Mouse (Mus musculus) forebrain, embryonic 16.5 days (tissue): ENCODE data around the gene Lrrc30. TPM values are rescaled to one million over a fixed set of nuclear protein-coding genes. Genes with fewer than 3 reads are reported as not detected.

Experiments used
- ATAC-seq: fragments of 200-750 bp; cut with Nextera tagmentation; 2 replicates; pipeline ENCODE4 v1.8.0; 2017; ENCODE audit warnings: mild to moderate bottlenecking, moderate library complexity
- H3K27ac ChIP-seq: fragments of 300-500 bp; sonication (generic); 2 replicates; pipeline ENCODE4 v1.5.1; 2014; ENCODE audit warnings: low read length, control low read depth
- H3K27me3 ChIP-seq: fragments of 300-500 bp; sonication (generic); replicated peaks from 2 replicates; pipeline ENCODE4 v1.6.1; 2014; ENCODE audit warnings: low read length; ENCODE audit not compliant: control insufficient read depth, insufficient read depth
- H3K36me3 ChIP-seq: fragments of 300-500 bp; sonication (generic); 2 replicates; pipeline ENCODE4 v1.6.1; 2014; ENCODE audit not compliant: control insufficient read depth, insufficient read depth
- H3K4me1 ChIP-seq: fragments of 300-500 bp; sonication (generic); replicated peaks from 2 replicates; pipeline ENCODE4 v1.6.1; 2014; ENCODE audit warnings: low read length; ENCODE audit not compliant: control insufficient read depth, insufficient read depth
- H3K4me2 ChIP-seq: fragments of 300-500 bp; sonication (generic); 2 replicates; pipeline ENCODE4 v1.6.1; 2014; ENCODE audit warnings: mild to moderate bottlenecking, low read length, control low read depth
- H3K4me3 ChIP-seq: fragments of 300-500 bp; sonication (generic); replicated peaks from 2 replicates; pipeline ENCODE4 v1.5.1; 2014; ENCODE audit warnings: mild to moderate bottlenecking, low read length, control low read depth
- H3K9ac ChIP-seq: fragments of 300-500 bp; sonication (generic); replicated peaks from 2 replicates; pipeline ENCODE4 v1.6.1; 2014; ENCODE audit warnings: low read depth, low read length, control low read depth
- H3K9me3 ChIP-seq: fragments of 300-500 bp; sonication (generic); 2 replicates; pipeline ENCODE4 v1.6.1; 2016; ENCODE audit warnings: low read length; ENCODE audit not compliant: control insufficient read depth
- WGBS: fragments of 180-500 bp; shearing (Covaris S2); extraction: QIAGEN DNeasy Blood & Tissue Kit; methylation state at CpG from one replicate; pipeline ENCODE4 v1.1.7; 2014; 5-methylcytosine and 5-hydroxymethylcytosine counted together
- polyA plus RNA-seq: library from polyadenylated mRNA; unstranded; fragments of >200 nt; fragmentation: Nextera tagmentation; extraction: Ambion mirVana; gene quantifications from 2 replicates; pipeline ENCODE4 v1.2.1, GENCODE M21; 2015

Lrrc30 gene
- not detected in 2 replicates for polyA plus RNA-seq

DNA sequence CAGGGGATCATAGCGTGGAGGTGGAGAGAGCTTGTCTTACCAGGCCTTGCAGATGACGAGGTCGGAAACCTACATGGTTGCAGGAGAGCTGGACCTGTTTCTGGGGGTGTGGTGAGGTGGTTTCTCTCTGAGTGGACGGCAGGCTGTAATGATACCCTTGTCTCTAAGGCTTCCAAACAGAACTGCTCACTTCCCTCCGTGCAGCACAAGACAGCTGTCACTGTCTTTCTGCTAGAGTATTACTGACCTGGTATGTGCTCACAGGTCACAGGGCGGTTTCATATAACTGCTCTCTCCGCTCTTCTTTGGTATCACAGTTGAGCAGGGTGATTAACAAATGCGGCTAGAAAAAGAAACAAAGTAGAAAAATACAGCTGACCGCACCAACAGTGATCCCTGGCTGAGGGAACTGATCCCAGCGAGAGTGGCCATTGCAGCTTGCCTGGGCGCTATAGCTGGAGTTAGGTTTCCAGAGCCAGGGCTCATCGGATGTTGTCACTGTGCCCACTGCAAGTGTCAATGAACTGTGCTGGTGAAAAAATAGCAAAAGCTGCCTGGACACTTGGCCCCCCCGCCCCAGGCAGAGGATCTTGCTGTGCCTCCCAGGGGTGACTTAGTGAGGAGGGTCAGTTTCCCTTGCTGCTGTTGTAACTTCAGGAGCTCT, at the start of gene Lrrc30:
Lrrc30 (minus strand) TSS at position 48 of the 664 bp plus-strand sequence.
- 89% methylated on average over 13 of the region's 13 CpGs for WGBS
- Histone ChIP-seq H3K4me2 (no peak within 1 kb of the TSS), H3K36me3 (no peaks in the 10 kb centered on the region), H3K4me3 (no peak within 1 kb of the TSS), H3K4me1 (peaks cover 6% of the 10 kb centered on the region), H3K9me3 (no peaks in the 10 kb centered on the region), H3K27ac (no peak within 1 kb of the TSS), H3K9ac (no peak within 1 kb of the TSS), H3K27me3 (no peaks in the 10 kb centered on the region)
- ATAC-seq: no peak

DNA sequence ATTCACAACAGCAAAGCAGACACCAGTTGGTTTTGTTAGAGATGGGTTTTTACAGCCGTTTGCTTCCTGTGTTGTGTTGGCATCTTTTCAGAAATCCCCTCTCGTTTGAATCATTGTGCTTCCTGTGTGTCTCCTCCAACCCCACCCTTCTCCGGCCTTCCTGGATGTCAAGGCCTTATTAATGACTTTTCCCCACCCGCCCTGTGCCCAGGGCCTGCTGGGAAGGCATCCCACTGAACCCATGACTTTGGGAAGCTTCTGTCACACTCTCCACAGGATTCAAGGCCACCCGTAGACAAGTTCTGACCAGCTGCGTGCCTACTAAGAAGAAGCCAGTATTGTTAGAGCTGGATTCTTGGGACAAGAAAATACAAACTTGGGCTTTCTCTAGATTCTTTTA, 48.6 kb upstream of the Lrrc30 start:
- no peak for ATAC-seq

GRCm38 (mm10) chr17:67678576-67678975, 46.1 kb upstream of the Lrrc30 start:
- no peaks in the 10 kb centered on the region for H3K27me3 ChIP-seq
- no peak overlapping the region for H3K9ac ChIP-seq
- no peak for ATAC-seq
- 87% methylated on average over 1 of the region's 1 CpGs for WGBS
- H3K4me3 ChIP-seq: no peak overlapping the region
- no peaks in the 10 kb centered on the region for H3K9me3 ChIP-seq
- no peaks in the 10 kb centered on the region for H3K36me3 ChIP-seq
- H3K4me1 ChIP-seq: no peaks in the 10 kb centered on the region
- H3K27ac ChIP-seq: no peak overlapping the region
- no peak overlapping the region for H3K4me2 ChIP-seq

More for the DNA sequence above, 48.6 kb upstream of the Lrrc30 start:
- Histone ChIP-seq H3K27ac (no peak overlapping the region), H3K4me2 (no peak overlapping the region), H3K27me3 (no peaks in the 10 kb centered on the region), H3K36me3 (no peaks in the 10 kb centered on the region), H3K9ac (no peak overlapping the region), H3K4me3 (no peak overlapping the region), H3K9me3 (no peaks in the 10 kb centered on the region), H3K4me1 (no peaks in the 10 kb centered on the region)
- WGBS: 71% methylated on average over 6 of the region's 6 CpGs

- Histone ChIP-seq H3K4me2 (no peak overlapping the region), H3K27ac (no peak overlapping the region), H3K4me1 (no peaks in the 10 kb centered on the region), H3K27me3 (no peaks in the 10 kb centered on the region), H3K4me3 (no peak overlapping the region), H3K36me3 (no peaks in the 10 kb centered on the region), H3K9ac (no peak overlapping the region), H3K9me3 (no peaks in the 10 kb centered on the region)
- WGBS: 11% methylated on average over 3 of the region's 3 CpGs
- ATAC-seq: peak; percentile 77
Measured at GRCm38 (mm10) chr17:67667981-67668380, 35.5 kb upstream of the Lrrc30 start.

DNA sequence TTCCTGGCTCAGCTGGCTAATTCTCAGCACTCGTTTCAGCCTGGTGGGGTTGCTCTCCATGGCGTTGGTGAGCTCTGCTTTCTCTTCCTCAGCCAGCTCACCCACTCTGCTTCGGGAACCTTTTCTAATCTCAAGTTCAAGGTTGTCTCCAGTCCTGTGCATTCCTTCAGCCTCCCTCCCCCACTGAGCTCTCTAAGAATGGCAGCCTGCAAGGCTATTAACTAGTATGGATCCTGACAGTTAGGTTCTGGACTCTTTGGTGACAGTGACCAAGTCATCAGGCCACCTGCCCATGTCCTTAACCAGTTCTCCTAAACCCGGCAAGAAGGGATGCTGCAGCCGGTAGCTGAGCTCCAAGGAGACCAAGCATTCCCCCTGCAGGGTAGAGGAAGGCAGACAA, 34.5 kb upstream of the Lrrc30 start:
- ATAC-seq: no peak
- no peak overlapping the region for H3K4me2 ChIP-seq

DNA sequence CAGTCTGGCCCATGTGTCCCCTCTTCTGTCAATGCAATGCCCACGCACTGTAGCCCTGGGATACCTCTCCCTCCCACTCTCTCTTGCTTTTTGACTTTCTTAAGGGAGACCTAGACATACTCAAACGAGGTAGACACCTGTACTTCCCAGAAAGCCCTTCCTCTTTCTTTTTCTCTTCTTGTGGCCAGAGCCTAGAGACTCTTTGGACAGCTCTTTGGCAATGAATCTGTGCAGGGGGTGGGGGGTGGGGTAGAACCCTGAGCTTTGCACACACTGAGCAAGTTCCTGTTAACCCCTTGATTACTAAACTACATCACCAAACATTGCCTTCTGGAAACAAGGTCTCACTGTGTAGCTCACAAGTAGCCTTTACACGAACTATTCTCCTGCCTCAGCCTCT, 31.8 kb upstream of the Lrrc30 start:
- H3K9ac ChIP-seq: no peak overlapping the region
- ATAC-seq: no peak
- no peaks in the 10 kb centered on the region for H3K4me1 ChIP-seq
- no peaks in the 10 kb centered on the region for H3K9me3 ChIP-seq
- no peak overlapping the region for H3K27ac ChIP-seq
- H3K36me3 ChIP-seq: no peaks in the 10 kb centered on the region
- no peak overlapping the region for H3K4me2 ChIP-seq
- no peak overlapping the region for H3K4me3 ChIP-seq
- no peaks in the 10 kb centered on the region for H3K27me3 ChIP-seq
- 61% methylated on average over 3 of the region's 3 CpGs for WGBS

More for the DNA sequence above, 34.5 kb upstream of the Lrrc30 start:
- Histone ChIP-seq H3K9me3 (no peaks in the 10 kb centered on the region), H3K9ac (no peak overlapping the region), H3K27me3 (no peaks in the 10 kb centered on the region), H3K4me1 (no peaks in the 10 kb centered on the region), H3K4me3 (no peak overlapping the region), H3K27ac (no peak overlapping the region), H3K36me3 (no peaks in the 10 kb centered on the region)
- WGBS: 74% methylated on average over 5 of the region's 5 CpGs

DNA sequence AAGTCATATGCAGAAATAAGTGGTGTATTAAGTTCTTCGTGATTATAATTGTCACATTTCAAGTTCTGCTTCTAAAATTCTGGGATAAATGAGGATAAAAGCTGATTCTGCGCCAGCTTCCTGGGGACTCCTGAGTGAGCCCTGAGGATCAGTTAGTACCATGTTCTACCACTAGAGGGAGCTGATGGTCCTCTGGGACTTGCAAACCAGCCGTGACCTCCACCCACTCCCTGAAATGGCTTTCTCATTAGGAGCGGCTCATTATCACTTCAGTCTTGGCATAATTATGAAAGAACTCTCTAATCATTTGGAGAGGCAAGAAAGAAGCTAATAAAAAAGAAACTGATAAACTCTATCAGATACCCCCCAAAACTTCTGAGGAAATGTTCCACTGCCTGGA, 19.0 kb upstream of the Lrrc30 start:
- Histone ChIP-seq H3K27me3 (no peaks in the 10 kb centered on the region), H3K9ac (no peak overlapping the region), H3K4me1 (no peaks in the 10 kb centered on the region), H3K9me3 (no peaks in the 10 kb centered on the region), H3K27ac (no peak overlapping the region), H3K4me3 (no peak overlapping the region), H3K4me2 (no peak overlapping the region), H3K36me3 (no peaks in the 10 kb centered on the region)
- peak; percentile 75; the same call in 1 of the 2 replicates for ATAC-seq
- 9% methylated on average over 4 of the region's 4 CpGs for WGBS

DNA sequence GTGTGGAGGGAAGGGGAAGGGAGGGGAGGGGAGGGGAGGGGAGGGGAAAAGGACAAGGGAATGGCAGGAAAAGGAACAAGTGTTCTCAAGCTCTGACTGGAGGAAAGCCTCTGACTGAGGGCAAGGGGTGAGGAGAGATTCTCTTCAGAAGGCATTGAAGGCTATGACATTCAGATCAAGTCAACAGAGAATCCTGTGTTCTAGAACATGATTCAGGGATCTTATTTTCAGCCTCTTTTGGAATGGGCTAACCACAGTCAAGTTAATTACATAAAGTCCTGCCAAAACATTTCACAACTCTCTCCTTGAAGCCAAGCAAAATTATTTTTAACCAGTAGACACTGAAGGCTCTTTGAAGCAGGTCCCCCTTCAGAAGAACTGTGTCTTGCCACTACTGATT, 9.1 kb upstream of the Lrrc30 start:
- Histone ChIP-seq H3K27me3 (no peaks in the 10 kb centered on the region), H3K4me1 (0 out of 2 replicates have a peak, but pooled peaks cover 2% of the 10 kb centered on the region), H3K4me3 (no peak overlapping the region), H3K9ac (no peak overlapping the region), H3K36me3 (no peaks in the 10 kb centered on the region), H3K27ac (no peak overlapping the region), H3K4me2 (no peak overlapping the region), H3K9me3 (0 out of 2 replicates have a peak, but pooled peaks cover 2% of the 10 kb centered on the region)
- ATAC-seq: no peak

DNA sequence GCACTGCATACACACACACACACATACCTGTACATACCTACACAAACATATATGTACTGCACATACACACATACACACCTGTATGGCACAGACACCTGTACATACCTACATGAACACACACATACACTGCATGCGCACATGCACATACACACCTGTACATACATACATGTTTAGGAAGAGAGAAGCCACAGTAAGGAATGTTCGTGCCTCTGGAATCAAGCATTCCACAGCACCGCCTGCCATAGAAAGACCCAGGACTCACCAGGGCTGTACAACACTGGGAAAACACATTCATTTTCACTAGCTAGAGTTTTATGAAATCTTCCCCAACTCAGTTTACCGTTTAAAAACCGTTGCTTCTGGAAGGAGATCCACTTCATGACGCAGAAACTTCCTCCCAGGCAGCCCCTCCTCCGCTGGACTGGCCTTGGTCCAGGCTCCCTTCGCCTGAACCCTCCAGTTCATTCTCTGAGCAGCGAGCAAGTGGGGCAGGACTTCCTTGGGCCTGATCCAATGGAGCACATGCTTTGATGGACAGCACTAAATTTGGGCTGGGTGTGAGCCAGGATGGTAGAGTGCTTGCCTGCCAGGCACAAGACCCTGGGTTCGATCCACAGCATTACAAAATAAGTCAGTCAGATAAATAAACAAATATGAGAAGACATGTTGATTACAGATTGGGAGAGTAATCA, 5.7 kb upstream of the Lrrc30 start:
- peak; percentile 47 for ATAC-seq
- Histone ChIP-seq H3K27ac (no peak overlapping the region), H3K4me3 (no peak overlapping the region), H3K9me3 (no peaks in the 10 kb centered on the region), H3K9ac (no peak overlapping the region), H3K4me1 (0 out of 2 replicates have a peak, but pooled peaks cover 2% of the 10 kb centered on the region), H3K36me3 (no peaks in the 10 kb centered on the region), H3K27me3 (no peaks in the 10 kb centered on the region), H3K4me2 (no peak overlapping the region)
- 60% methylated on average over 10 of the region's 10 CpGs for WGBS
